Mouse (Mus musculus) olfactory bulb, adult 2 months (tissue): ENCODE data around the gene Galntl5. TPM values are rescaled to one million over a fixed set of nuclear protein-coding genes. Genes with fewer than 3 reads are reported as not detected.
"Not testable (repeated sequence)": the region's sequence is repeated elsewhere in the genome, so short reads cannot be mapped to it uniquely, and the experiment has no call there.

Experiments
- H3K27ac ChIP-seq: fragments of 200-500 bp; 2 replicates; pipeline ENCODE4 v1.5.1; 2012; ENCODE audit warnings: low read depth, low read length; ENCODE audit not compliant: insufficient read depth
- H3K4me1 ChIP-seq: fragments of 200-500 bp; 2 replicates; pipeline ENCODE4 v1.6.1; 2012; ENCODE audit warnings: low read length; ENCODE audit not compliant: control insufficient read depth, insufficient read depth
- H3K4me3 ChIP-seq: fragments of 200-500 bp; 2 replicates; pipeline ENCODE4 v1.5.1; 2012; ENCODE audit warnings: mild to moderate bottlenecking, low read depth, low read length, moderate library complexity; ENCODE audit not compliant: insufficient read depth
- CTCF ChIP-seq: fragments of 200-500 bp; IDR thresholded peaks from 2 replicates; pipeline ENCODE4 v1.5.1; 2012; ENCODE audit warnings: low read depth, mild to moderate bottlenecking, low read length, moderate library complexity; ENCODE audit not compliant: insufficient read depth
- POLR2A ChIP-seq: fragments of 200-500 bp; IDR thresholded peaks from 2 replicates; pipeline ENCODE4 v1.6.1; 2012; ENCODE audit warnings: mild to moderate bottlenecking, low read depth, low read length, moderate library complexity; ENCODE audit not compliant: insufficient read depth
- WGBS: fragments of 180-500 bp; shearing (Covaris S2); methylation state at CpG from one replicate; pipeline ENCODE4 v1.1.7; 2018; 5-methylcytosine and 5-hydroxymethylcytosine counted together
- polyA plus RNA-seq: library from polyadenylated mRNA; stranded (reverse); fragments of >200 nt; gene quantifications from 2 replicates; pipeline ENCODE4 v1.2.4, GENCODE M21; 2012; ENCODE audit warnings: low replicate concordance; ENCODE audit not compliant: missing spikeins, insufficient read depth, insufficient read length

Galntl5 gene
- polyA plus RNA-seq, 1 experiment = not detected

DNA sequence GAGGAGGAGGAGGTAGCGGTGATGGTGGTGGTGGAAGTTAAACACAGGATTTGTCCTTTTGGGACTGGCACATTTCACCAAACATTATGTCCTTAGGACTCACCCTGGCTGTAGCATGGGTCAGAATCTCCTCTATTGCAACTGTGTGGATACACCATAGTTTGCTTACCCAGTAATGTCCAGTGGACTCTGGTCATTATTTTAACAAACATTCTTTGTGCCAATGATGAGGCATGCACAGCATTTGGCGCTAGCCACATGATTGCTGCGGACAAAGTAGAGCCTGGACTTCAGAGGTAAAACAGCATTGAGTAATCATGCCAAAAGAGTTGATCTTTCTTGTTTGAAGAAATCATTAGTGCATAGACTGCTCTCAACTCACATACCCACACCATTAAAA, 17.3 kb upstream of the Galntl5 start:
- H3K27ac ChIP-seq = no peak overlapping the region
- H3K4me1 ChIP-seq = 0 out of 2 replicates have a peak, but pooled peaks cover 4% of the 10 kb centered on the region
- TF ChIP-seq POLR2A (no peak), CTCF (no peak)
- H3K4me3 ChIP-seq = no peak overlapping the region
- WGBS = 96% methylated on average over 3 of the region's 3 CpGs

DNA sequence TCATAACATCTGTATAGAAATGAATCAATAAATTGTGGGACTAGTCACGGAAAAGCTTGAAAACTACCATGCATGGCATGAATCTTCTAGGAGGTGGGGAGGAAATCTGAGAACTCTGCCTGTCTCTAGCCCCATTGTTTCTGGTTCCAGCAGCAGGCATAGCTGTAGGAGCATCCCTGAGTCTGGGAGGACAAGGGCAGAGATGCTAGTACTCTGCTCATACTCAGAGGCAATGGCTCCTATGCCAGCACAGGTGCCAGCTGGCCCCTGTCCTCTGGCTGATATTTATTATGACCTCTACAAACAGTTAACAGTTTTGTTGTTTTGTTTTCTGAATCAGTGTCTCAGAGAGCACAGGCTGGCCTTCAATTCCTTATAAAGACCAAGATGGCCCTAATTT, 16.9 kb upstream of the Galntl5 start:
- no peak for TF ChIP-seq POLR2A
- no peak for TF ChIP-seq CTCF
- H3K4me3 ChIP-seq = no peak overlapping the region
- 0 out of 2 replicates have a peak, but pooled peaks cover 4% of the 10 kb centered on the region for H3K4me1 ChIP-seq
- WGBS = 91% methylated on average over 1 of the region's 1 CpGs
- no peak overlapping the region for H3K27ac ChIP-seq

DNA sequence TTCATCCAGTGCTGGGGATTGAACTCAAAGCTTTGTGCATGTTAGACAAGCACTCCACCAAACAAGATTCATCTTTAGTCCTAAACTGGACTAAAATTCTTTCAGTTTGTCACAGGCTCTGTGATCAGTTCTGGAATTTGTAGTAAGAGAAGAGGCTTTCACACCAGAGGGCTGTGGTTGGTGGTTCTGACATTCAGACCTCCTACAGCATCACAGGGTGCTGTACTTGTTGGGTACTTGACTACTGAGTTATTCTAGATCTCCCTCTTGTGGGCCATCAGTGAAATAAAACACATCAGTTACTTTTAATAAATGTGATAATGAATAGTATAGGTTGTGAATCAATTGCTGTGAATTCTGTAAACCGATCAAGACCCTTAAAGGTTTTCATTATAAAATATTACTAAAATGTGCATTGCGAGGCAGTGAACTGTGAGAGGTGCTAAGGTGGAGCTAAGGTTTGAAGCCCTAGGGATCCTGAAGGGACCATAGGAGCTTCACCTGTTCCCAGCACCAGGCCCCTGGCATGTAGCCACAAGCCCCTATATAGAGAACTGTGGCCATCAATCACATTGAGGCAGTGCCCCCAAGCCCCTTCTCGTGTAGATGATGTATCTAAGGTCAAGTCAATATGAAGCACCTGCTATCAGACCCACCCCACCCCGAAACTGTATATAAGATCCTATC, 16.0 kb upstream of the Galntl5 start:
- WGBS = 89% methylated on average over 4 of the region's 4 CpGs
- no peak overlapping the region for H3K27ac ChIP-seq
- 0 out of 2 replicates have a peak, but pooled peaks cover 4% of the 10 kb centered on the region for H3K4me1 ChIP-seq
- H3K4me3 ChIP-seq = no peak overlapping the region
- TF ChIP-seq CTCF = no peak
- no peak for TF ChIP-seq POLR2A

DNA sequence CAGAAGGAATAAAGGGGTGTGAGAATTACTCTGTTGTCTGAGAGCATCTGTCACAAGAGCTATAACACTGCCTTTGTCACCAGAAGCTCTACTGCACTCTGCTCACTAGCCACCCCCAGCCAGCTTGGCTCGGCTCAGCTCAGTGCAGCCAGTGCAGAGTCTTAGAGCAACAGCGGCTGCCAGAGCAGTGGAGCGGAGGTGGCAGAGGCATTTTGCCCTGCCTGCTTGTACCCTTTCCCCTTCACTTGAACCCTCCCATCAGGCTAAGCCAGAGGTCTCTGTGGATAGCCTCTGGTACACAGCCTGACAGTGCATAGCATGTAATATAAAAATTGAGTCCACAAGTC, 15.5 kb upstream of the Galntl5 start:
- 59% methylated on average over 3 of the region's 3 CpGs for WGBS
- Histone ChIP-seq H3K27ac (no peak overlapping the region), H3K4me1 (0 out of 2 replicates have a peak, but pooled peaks cover 2% of the 10 kb centered on the region), H3K4me3 (no peak overlapping the region)
- TF ChIP-seq CTCF = no peak
- TF ChIP-seq POLR2A = no peak

DNA sequence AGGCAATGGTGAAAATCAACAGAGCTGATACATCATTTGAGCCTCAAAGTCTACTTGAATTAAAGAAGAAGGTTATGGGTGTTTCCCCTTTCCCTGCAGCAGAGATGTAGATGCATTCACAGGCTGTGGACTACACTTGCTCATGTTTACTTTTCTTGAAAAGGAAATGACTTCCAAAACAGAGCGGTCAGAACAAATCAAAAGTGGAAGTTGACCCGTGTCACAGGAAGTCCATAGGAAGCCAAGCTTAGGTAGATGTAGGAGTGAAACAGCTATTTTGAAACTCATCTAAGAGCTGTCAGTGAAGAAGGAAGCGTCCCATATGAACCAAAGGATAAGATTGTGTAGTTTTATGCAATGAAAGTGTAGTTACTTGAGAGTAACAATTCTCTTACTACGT, 14.6 kb upstream of the Galntl5 start:
- TF ChIP-seq CTCF (no peak), POLR2A (no peak)
- 0 out of 2 replicates have a peak, but pooled peaks cover 2% of the 10 kb centered on the region for H3K4me1 ChIP-seq
- 89% methylated on average over 4 of the region's 4 CpGs for WGBS
- H3K27ac ChIP-seq = no peak overlapping the region
- H3K4me3 ChIP-seq = no peak overlapping the region

DNA sequence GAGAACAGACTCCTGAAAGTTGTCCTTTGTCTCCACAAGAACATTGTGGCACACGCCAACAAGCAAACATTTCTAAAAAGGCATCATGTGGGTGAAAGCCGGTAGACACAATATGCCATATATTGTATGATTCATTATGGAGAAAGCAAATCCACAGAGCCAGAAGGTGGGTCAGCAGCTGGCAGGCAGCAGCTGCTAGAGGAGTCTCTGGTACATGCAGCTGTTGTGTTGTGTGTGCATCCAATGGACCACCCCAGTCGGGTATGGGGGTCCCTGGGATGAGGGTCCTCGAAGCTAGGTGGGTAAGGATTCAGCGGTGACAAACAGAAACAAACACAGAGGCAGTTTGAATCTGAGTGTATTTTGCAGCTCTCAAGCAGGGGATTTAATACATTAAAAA, 3.3 kb upstream of the Galntl5 start:
- WGBS = 92% methylated on average over 5 of the region's 5 CpGs
- not testable (repeated sequence) for H3K4me3 ChIP-seq, H3K27ac ChIP-seq, H3K4me1 ChIP-seq

DNA sequence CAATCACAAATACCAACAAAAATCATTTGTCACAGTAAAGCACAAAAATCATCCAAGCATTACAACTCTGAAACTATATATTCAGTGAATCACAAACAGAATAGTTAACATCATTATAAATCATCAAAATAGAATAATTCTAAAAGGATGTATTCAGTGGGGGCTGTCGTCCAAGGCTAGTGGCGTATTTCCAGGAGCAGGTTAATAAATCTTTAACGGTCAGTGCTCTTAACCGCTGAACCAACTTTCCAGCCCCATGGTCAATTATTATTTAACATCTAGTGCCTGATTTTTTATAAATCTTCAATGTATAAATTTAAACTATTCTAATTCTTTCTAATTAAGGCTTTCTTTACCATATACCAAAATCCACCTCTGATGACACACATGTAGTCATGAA, 2.7 kb upstream of the Galntl5 start:
- WGBS = 90% methylated on average over 4 of the region's 4 CpGs

DNA sequence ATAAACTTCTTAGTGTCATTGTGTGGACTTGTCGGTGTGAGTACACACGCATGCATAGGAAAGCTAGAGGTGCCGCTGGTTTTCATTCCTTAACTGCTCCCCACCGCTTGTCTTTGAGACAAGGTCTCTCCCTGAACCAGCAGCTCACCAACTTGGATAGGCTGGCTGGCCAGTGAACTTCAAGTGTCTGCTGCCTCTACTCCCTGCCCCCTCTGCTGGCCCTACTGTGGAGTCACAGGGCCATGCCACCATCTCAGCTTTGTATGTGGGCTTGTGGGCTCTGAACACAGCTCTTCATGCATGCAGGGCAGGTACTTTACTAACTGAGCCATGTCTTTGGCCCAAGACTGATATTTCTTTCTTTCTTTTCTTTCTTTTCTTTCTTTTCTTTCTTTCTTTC, 2.0 kb upstream of the Galntl5 start:
- Histone ChIP-seq H3K4me1 (no peaks in the 10 kb centered on the region), H3K27ac (no peak overlapping the region), H3K4me3 (no peak overlapping the region)
- WGBS = 99% methylated on average over 4 of the region's 4 CpGs
- TF ChIP-seq CTCF (no peak), POLR2A (no peak)

More for the DNA sequence above, 2.7 kb upstream of the Galntl5 start:
- not testable (repeated sequence) for H3K4me1 ChIP-seq, H3K27ac ChIP-seq, H3K4me3 ChIP-seq

DNA sequence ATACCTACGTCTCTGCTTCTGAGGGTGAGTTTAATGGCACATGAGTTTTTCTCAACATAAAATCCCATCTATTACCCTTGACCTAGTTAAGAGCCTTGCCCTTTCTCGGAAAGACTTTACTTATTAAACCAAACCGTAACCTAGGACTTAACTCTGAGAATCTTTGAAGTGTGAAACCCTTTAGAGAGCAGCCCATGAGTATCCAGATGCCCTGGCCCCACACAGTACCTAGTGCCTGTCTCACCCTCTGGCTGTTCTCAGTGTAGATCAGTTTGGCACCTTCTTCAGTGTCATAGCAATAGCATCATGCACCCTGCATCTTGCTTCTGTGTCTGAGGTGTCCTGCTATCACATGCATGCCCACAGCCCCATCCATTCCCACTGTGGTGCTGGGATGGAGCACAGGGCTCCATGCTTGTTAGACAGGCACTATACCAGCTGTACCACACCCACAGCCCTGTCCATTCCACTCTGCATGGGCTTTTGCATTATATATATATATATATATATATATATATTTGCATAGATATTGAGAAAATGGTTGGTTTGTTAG, 1.2 kb upstream of the Galntl5 start:
- TF ChIP-seq POLR2A = no peak
- no peak for TF ChIP-seq CTCF
- Histone ChIP-seq H3K4me1 (no peaks in the 10 kb centered on the region), H3K4me3 (no peak overlapping the region), H3K27ac (no peak overlapping the region)
- 93% methylated on average over 3 of the region's 3 CpGs for WGBS

DNA sequence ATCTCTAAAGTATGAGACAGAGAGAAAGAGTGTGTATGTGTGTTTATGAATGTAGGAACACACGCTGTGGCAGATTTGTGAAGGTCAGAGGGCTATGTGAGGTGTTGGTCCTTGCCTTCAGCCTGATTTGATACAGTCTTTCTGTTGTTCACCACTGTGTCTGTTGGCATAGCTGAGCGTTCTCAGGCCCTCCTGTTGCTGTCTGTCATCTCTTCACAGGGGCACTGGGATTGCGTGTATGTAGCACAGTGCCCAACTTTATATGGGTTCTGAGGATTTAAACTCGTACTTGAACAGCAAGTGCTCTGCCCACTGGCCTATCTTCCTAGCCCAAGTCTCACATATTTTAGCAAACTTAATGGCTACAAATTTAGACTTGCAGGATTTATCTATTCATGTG, 2.3 kb downstream of the Galntl5 start:
- 90% methylated on average over 4 of the region's 4 CpGs for WGBS

DNA sequence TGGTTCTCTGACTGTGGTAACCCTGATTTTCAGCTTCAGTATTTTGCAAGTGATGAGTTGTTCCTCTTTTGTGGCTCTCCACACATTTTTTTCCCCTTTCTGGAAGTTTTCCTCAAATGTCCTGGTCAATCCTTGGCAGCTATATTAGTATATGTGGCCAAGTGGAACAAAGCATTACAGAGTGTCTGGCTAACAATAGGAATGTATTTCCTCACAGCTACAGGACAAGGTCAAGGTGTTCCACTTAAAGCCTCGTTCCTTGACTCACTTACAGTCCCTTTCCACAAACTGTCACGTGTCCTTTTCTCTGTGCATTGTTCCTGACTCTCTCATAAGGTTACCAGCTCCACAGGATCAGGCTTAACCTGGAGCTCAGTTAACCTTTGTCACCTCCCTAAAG, 3.3 kb downstream of the Galntl5 start:
- no peak overlapping the region for H3K4me3 ChIP-seq
- no peak overlapping the region for H3K27ac ChIP-seq
- WGBS = 68% methylated on average over 2 of the region's 2 CpGs
- TF ChIP-seq POLR2A (no peak), CTCF (no peak)
- H3K4me1 ChIP-seq = no peaks in the 10 kb centered on the region

More for the DNA sequence above, 2.3 kb downstream of the Galntl5 start:
- Histone ChIP-seq H3K4me3 (no peak overlapping the region), H3K4me1 (no peaks in the 10 kb centered on the region), H3K27ac (no peak overlapping the region)
- TF ChIP-seq CTCF = no peak
- no peak for TF ChIP-seq POLR2A
